Mouse (Mus musculus): ENCODE results near the gene Hnrnph3. TPM values are rescaled to one million over a fixed set of nuclear protein-coding genes. Genes with fewer than 3 reads are reported as not detected.
A peak's percentile ranks its signal among the peaks of the same experiment; 100 is the strongest.

Gene Hnrnph3
- polyA plus RNA-seq, 1 experiment from 2014 or later = 42.8 TPM

GRCm38 (mm10) chr10:63024580-63024910, 528 bp upstream of the Hnrnph3 start:
- no peaks in the 10 kb centered on the region for H3K9me3 ChIP-seq (ENCODE audit: control insufficient read depth, low read length)
- peak overlapping the region; percentile 90 to 97 for H3K4me3 ChIP-seq (ENCODE audit: control insufficient read depth in 1 of 2, insufficient read depth in 1 of 2, low read depth in 1 of 2, low read length in 2 of 2)
- peak overlapping the region; percentile 80 for H3K9ac ChIP-seq (ENCODE audit: low read length)
- no peaks in the 10 kb centered on the region for H3K36me3 ChIP-seq (ENCODE audit: control insufficient read depth, insufficient read depth, low read length)
- H3K27me3 ChIP-seq (ENCODE audit: control insufficient read depth, insufficient read depth, low read length) = no peaks in the 10 kb centered on the region
- H3K27ac ChIP-seq (replicated peaks in 1 of 2; ENCODE audit: control insufficient read depth in 1 of 2, insufficient read depth in 1 of 2, low read depth in 2 of 2, low read length in 2 of 2) = peak overlapping the region; percentile 100
- H3K4me1 ChIP-seq (ENCODE audit: control insufficient read depth in 2 of 2, insufficient read depth in 2 of 2, low read length in 2 of 2) = peaks cover 7 to 27% of the 10 kb centered on the region in 2 experiments
- peak overlapping the region; percentile 72 for H3K4me2 ChIP-seq (ENCODE audit: low read length)
- ATAC-seq (ENCODE audit: insufficient number of reproducible peaks, insufficient read depth, low FRiP score, low read depth) = peak; percentile 51; the same call in 1 of the 2 replicates
- WGBS = under 1% methylated on average over 8 of the region's 8 CpGs

DNA sequence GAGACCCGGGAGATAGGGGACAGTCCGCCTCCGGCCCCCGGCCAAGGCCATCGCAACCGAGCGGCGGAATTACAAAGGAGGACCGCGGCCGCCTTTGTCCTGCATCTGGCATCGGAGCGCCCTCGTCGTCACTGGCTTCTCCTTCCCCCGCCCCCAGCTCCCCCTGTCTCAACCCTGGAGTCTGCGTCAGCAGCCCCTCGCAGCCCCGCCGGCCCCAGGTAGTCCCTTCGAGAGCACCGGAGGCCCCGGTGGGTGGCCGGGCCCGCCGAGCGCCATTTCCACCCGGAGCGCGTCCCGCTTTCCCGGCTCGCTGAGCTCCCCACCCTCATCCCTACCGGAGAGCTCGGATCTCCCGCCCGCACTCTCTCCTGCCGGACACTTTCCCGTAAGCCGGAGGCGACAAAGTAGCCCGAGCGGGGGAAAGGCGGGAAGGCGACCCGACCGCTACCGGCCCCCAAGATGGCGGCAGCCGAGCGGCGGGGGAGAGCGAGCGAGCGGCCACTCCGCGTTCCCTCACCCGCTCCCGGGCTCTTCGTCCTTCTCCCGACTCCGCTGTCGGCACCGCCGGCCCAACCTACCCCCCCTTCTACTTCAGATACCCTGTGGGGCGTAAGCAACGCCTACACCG, 782 bp downstream of the Hnrnph3 start:
- H3K4me3 ChIP-seq (ENCODE audit: control insufficient read depth in 1 of 2, insufficient read depth in 1 of 2, low read depth in 1 of 2, low read length in 2 of 2) = peak overlapping the region; percentile 97
- H3K27ac ChIP-seq (replicated peaks in 1 of 2; ENCODE audit: control insufficient read depth in 1 of 2, insufficient read depth in 1 of 2, low read depth in 2 of 2, low read length in 2 of 2) = peak overlapping the region; percentile 100
- no peaks in the 10 kb centered on the region for H3K9me3 ChIP-seq (ENCODE audit: control insufficient read depth, low read length)
- H3K4me1 ChIP-seq (ENCODE audit: control insufficient read depth in 2 of 2, insufficient read depth in 2 of 2, low read length in 2 of 2) = peaks cover 7 to 30% of the 10 kb centered on the region in 2 experiments
- H3K4me2 ChIP-seq (ENCODE audit: low read length) = peak overlapping the region; percentile 72
- under 1% methylated on average over 56 of the region's 68 CpGs for WGBS
- H3K9ac ChIP-seq (ENCODE audit: low read length) = peak overlapping the region; percentile 100
- peaks cover 6% of the 10 kb centered on the region; the same call in 1 of the 2 replicates for H3K36me3 ChIP-seq (ENCODE audit: control insufficient read depth, insufficient read depth, low read length)
- H3K27me3 ChIP-seq (ENCODE audit: control insufficient read depth, insufficient read depth, low read length) = no peaks in the 10 kb centered on the region
- peak; percentile 23 for ATAC-seq (ENCODE audit: insufficient number of reproducible peaks, insufficient read depth, low FRiP score, low read depth)

- under 1% methylated on average over 27 of the region's 27 CpGs for WGBS
- Histone ChIP-seq H3K27me3 (ENCODE audit: control insufficient read depth, insufficient read depth, low read length) (no peaks in the 10 kb centered on the region), H3K4me2 (ENCODE audit: low read length) (peak overlapping the region; percentile 72), H3K36me3 (ENCODE audit: control insufficient read depth, insufficient read depth, low read length) (peaks cover 11% of the 10 kb centered on the region), H3K27ac (replicated peaks in 1 of 2; ENCODE audit: control insufficient read depth in 1 of 2, insufficient read depth in 1 of 2, low read depth in 2 of 2, low read length in 2 of 2) (peak overlapping the region; percentile 100), H3K4me3 (ENCODE audit: control insufficient read depth in 1 of 2, insufficient read depth in 1 of 2, low read depth in 1 of 2, low read length in 2 of 2) (peak overlapping the region; percentile 97), H3K9ac (ENCODE audit: low read length) (peak overlapping the region; percentile 100), H3K4me1 (ENCODE audit: control insufficient read depth in 2 of 2, insufficient read depth in 2 of 2, low read length in 2 of 2) (peaks cover 7 to 30% of the 10 kb centered on the region in 2 experiments), H3K9me3 (ENCODE audit: control insufficient read depth, low read length) (no peaks in the 10 kb centered on the region)
- ATAC-seq (ENCODE audit: insufficient number of reproducible peaks, insufficient read depth, low FRiP score, low read depth) = no peak
These were observed 1.4 kb downstream of the Hnrnph3 start for GRCm38 (mm10) chr10:63022541-63023120.

DNA sequence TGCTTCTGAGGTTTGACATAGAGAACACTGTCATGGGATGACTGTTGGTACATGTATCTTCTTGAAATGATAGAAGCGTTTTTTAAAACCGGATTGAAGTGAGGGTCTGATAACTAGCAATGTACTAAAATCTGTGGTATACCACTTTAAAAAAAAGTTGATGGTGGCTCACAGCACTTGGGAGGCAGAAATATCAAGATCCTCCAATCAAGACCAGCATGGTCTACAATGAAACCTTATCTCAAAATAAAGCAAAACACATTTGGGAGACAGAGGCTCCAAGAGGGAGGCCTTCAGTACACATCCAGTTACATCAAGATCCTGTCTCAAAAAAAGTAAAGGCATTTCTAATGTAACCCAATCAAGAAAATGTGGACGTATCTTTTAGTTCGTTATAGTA, 2.3 kb downstream of the Hnrnph3 start:
- Histone ChIP-seq H3K27me3 (ENCODE audit: control insufficient read depth, insufficient read depth, low read length) (no peaks in the 10 kb centered on the region), H3K4me2 (ENCODE audit: low read length) (peak overlapping the region; percentile 72), H3K4me3 (ENCODE audit: control insufficient read depth in 1 of 2, insufficient read depth in 1 of 2, low read depth in 1 of 2, low read length in 2 of 2) (peak overlapping the region; percentile 97), H3K9me3 (ENCODE audit: control insufficient read depth, low read length) (no peaks in the 10 kb centered on the region), H3K27ac (replicated peaks in 1 of 2; ENCODE audit: control insufficient read depth in 1 of 2, insufficient read depth in 1 of 2, low read depth in 2 of 2, low read length in 2 of 2) (no peak overlapping the region), H3K4me1 (ENCODE audit: control insufficient read depth in 2 of 2, insufficient read depth in 2 of 2, low read length in 2 of 2) (peaks cover 7 to 30% of the 10 kb centered on the region in 2 experiments), H3K36me3 (ENCODE audit: control insufficient read depth, insufficient read depth, low read length) (peaks cover 20% of the 10 kb centered on the region), H3K9ac (ENCODE audit: low read length) (peak overlapping the region; percentile 100)
- ATAC-seq (ENCODE audit: insufficient number of reproducible peaks, insufficient read depth, low FRiP score, low read depth) = no peak
- WGBS = 53% methylated on average over 4 of the region's 4 CpGs

DNA sequence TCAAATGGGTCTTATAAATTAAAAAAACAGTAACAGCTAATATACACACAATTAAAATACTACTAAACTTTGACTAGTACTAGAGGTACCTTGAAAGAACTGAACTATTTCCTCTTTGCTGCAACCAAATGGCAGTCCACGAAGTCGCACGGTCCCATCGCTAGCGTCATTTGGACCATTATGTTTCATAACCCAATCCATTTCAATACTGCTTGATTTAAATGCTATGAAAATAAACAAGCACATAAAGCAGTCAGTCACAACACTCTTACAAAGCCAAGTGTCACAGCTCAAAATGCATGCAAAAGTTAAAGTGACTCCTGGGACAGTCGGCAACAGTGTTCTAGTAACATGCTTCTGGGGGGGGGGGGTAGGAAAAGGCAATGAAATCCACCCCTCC, 4.7 kb downstream of the Hnrnph3 start:
- ATAC-seq (ENCODE audit: insufficient number of reproducible peaks, insufficient read depth, low FRiP score, low read depth) = no peak
- no peaks in the 10 kb centered on the region for H3K27me3 ChIP-seq (ENCODE audit: control insufficient read depth, insufficient read depth, low read length)
- no peak overlapping the region for H3K4me3 ChIP-seq (ENCODE audit: control insufficient read depth in 1 of 2, insufficient read depth in 1 of 2, low read depth in 1 of 2, low read length in 2 of 2)
- WGBS = 92% methylated on average over 6 of the region's 6 CpGs
- H3K36me3 ChIP-seq (ENCODE audit: control insufficient read depth, insufficient read depth, low read length) = peaks cover 44% of the 10 kb centered on the region
- H3K27ac ChIP-seq (replicated peaks in 1 of 2; ENCODE audit: control insufficient read depth in 1 of 2, insufficient read depth in 1 of 2, low read depth in 2 of 2, low read length in 2 of 2) = no peak overlapping the region
- peaks cover 4 to 22% of the 10 kb centered on the region in 2 experiments; a peak in 3 of 4 replicates for H3K4me1 ChIP-seq (ENCODE audit: control insufficient read depth in 2 of 2, insufficient read depth in 2 of 2, low read length in 2 of 2)
- no peak overlapping the region for H3K4me2 ChIP-seq (ENCODE audit: low read length)
- H3K9ac ChIP-seq (ENCODE audit: low read length) = no peak overlapping the region
- no peaks in the 10 kb centered on the region for H3K9me3 ChIP-seq (ENCODE audit: control insufficient read depth, low read length)

- 90% methylated on average over 9 of the region's 9 CpGs for WGBS
- Histone ChIP-seq H3K9ac (ENCODE audit: low read length) (no peak overlapping the region), H3K27ac (replicated peaks in 1 of 2; ENCODE audit: control insufficient read depth in 1 of 2, insufficient read depth in 1 of 2, low read depth in 2 of 2, low read length in 2 of 2) (no peak overlapping the region), H3K9me3 (ENCODE audit: control insufficient read depth, low read length) (no peaks in the 10 kb centered on the region), H3K27me3 (ENCODE audit: control insufficient read depth, insufficient read depth, low read length) (no peaks in the 10 kb centered on the region), H3K36me3 (ENCODE audit: control insufficient read depth, insufficient read depth, low read length) (peaks cover 90% of the 10 kb centered on the region), H3K4me2 (ENCODE audit: low read length) (no peak overlapping the region), H3K4me1 (ENCODE audit: control insufficient read depth in 2 of 2, insufficient read depth in 2 of 2, low read length in 2 of 2) (peaks cover 0 to 3% of the 10 kb centered on the region in 2 experiments; a peak in 1 of 4 replicates), H3K4me3 (ENCODE audit: control insufficient read depth in 1 of 2, insufficient read depth in 1 of 2, low read depth in 1 of 2, low read length in 2 of 2) (no peak overlapping the region)
- ATAC-seq (ENCODE audit: insufficient number of reproducible peaks, insufficient read depth, low FRiP score, low read depth) = no peak
These were observed 9.8 kb downstream of the Hnrnph3 start for GRCm38 (mm10) chr10:63014168-63014567.

DNA sequence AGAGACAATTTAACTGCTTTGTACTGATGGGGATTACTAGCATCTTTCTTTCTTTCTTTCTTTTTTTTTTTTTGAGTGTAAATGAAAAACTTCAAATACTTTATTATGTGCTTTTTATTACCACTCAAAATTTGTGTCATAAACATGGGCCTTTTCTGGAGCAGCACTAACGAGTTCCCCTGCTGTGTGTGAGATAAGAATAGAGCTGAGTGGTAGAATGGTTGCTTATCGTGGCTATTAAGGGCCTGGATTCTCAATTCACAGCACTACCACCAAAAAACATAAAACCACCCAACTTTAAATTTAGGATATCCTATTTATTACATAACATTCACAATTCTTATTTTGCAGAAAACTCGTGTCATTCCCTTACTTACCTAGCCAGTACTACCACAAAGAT, 10.5 kb downstream of the Hnrnph3 start:
- H3K4me1 ChIP-seq (ENCODE audit: control insufficient read depth in 2 of 2, insufficient read depth in 2 of 2, low read length in 2 of 2) = no peaks in the 10 kb centered on the region
- H3K36me3 ChIP-seq (ENCODE audit: control insufficient read depth, insufficient read depth, low read length) = peaks cover 92% of the 10 kb centered on the region
- H3K4me2 ChIP-seq (ENCODE audit: low read length) = no peak overlapping the region
- no peak overlapping the region for H3K9ac ChIP-seq (ENCODE audit: low read length)
- WGBS = 58% methylated on average over 3 of the region's 3 CpGs
- H3K27ac ChIP-seq (replicated peaks in 1 of 2; ENCODE audit: control insufficient read depth in 1 of 2, insufficient read depth in 1 of 2, low read depth in 2 of 2, low read length in 2 of 2) = no peak overlapping the region
- no peaks in the 10 kb centered on the region for H3K27me3 ChIP-seq (ENCODE audit: control insufficient read depth, insufficient read depth, low read length)
- no peak overlapping the region for H3K4me3 ChIP-seq (ENCODE audit: control insufficient read depth in 1 of 2, insufficient read depth in 1 of 2, low read depth in 1 of 2, low read length in 2 of 2)
- no peaks in the 10 kb centered on the region for H3K9me3 ChIP-seq (ENCODE audit: control insufficient read depth, low read length)
- no peak for ATAC-seq (ENCODE audit: insufficient number of reproducible peaks, insufficient read depth, low FRiP score, low read depth)

Measured in heart, embryonic 14.5 days (tissue).